Mouse (Mus musculus): Measurements from ENCODE around the gene Reep1. TPM values are rescaled to one million over a fixed set of nuclear protein-coding genes. Genes with fewer than 3 reads are reported as not detected.

The Reep1 gene
- polyA plus RNA-seq (2015; fragmentation: Nextera tagmentation; extraction: Ambion mirVana): 13.2 and 15.0 TPM in 2 replicates

- Histone ChIP-seq H3K9me3 (replicated peaks) (no peaks in the 10 kb centered on the region), H3K9ac (peak within 1 kb of the TSS; percentile 55)
Observed at GRCm38 (mm10) chr6:71707511-71708501, at the start of gene Reep1. Gene Reep1 (plus strand): TSS chr6:71707561.

GRCm38 (mm10) chr6:71658290-71658689 lies 49.1 kb upstream of the Reep1 start:
- Histone ChIP-seq H3K27me3 (no peaks in the 10 kb centered on the region), H3K27ac (no peak overlapping the region), H3K4me1 (no peaks in the 10 kb centered on the region), H3K9me3 (replicated peaks) (no peaks in the 10 kb centered on the region), H3K4me2 (no peak overlapping the region), H3K9ac (no peak overlapping the region), H3K36me3 (no peaks in the 10 kb centered on the region), H3K4me3 (replicated peaks) (no peak overlapping the region)
- ATAC-seq (replicated peaks; ENCODE audit: low FRiP score): no peak
- 72% methylated on average over 2 of the region's 2 CpGs for WGBS

More at GRCm38 (mm10) chr6:71707511-71708501, at the start of gene Reep1:
- WGBS: under 1% methylated on average over 91 of the region's 91 CpGs
- peak within 1 kb of the TSS; percentile 68 for H3K4me3 ChIP-seq (replicated peaks)
- ATAC-seq (replicated peaks; ENCODE audit: low FRiP score): peak; percentile 93
- no peaks in the 10 kb centered on the region for H3K36me3 ChIP-seq
- H3K27me3 ChIP-seq: peaks cover 25% of the 10 kb centered on the region
- H3K4me2 ChIP-seq: peak within 1 kb of the TSS; percentile 98
- H3K4me1 ChIP-seq: peaks cover 16% of the 10 kb centered on the region
- 0 out of 2 replicates have a peak within 1 kb of the TSS, but pooled peaks have one; percentile 6 for H3K27ac ChIP-seq

DNA sequence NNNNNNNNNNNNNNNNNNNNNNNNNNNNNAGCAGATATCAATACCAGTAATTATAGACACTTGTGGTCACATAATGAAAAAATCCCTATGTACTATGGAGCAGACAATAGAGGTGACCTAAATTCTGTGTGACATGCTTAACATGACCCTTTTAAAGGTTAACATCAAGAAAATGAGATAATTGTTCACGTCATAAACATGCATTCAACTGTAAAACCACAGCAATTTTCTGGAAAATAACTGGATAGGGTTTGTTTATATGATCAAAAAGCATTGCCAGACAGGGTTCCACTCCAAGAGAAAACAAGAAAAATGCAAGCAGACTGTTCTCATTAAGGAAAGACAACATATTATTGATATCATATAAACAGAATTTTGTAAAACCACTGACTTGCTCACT lies 42.9 kb upstream of the Reep1 start:
- Histone ChIP-seq H3K4me3 (replicated peaks) (no peak overlapping the region), H3K9ac (no peak overlapping the region), H3K27ac (no peak overlapping the region), H3K36me3 (no peaks in the 10 kb centered on the region), H3K4me2 (no peak overlapping the region), H3K4me1 (no peaks in the 10 kb centered on the region), H3K27me3 (no peaks in the 10 kb centered on the region), H3K9me3 (replicated peaks) (0 out of 2 replicates have a peak, but pooled peaks cover 2% of the 10 kb centered on the region)
- no peak for ATAC-seq (replicated peaks; ENCODE audit: low FRiP score)
- WGBS: 63% methylated on average over 1 of the region's 1 CpGs

- Histone ChIP-seq H3K9me3 (replicated peaks) (0 out of 2 replicates have a peak, but pooled peaks cover 2% of the 10 kb centered on the region), H3K9ac (no peak overlapping the region), H3K27me3 (no peaks in the 10 kb centered on the region), H3K27ac (no peak overlapping the region), H3K4me2 (no peak overlapping the region), H3K36me3 (no peaks in the 10 kb centered on the region), H3K4me3 (replicated peaks) (no peak overlapping the region), H3K4me1 (no peaks in the 10 kb centered on the region)
- ATAC-seq (replicated peaks; ENCODE audit: low FRiP score): no peak
- 82% methylated on average over 2 of the region's 2 CpGs for WGBS
Observed at GRCm38 (mm10) chr6:71673166-71673565, 34.2 kb upstream of the Reep1 start.

DNA sequence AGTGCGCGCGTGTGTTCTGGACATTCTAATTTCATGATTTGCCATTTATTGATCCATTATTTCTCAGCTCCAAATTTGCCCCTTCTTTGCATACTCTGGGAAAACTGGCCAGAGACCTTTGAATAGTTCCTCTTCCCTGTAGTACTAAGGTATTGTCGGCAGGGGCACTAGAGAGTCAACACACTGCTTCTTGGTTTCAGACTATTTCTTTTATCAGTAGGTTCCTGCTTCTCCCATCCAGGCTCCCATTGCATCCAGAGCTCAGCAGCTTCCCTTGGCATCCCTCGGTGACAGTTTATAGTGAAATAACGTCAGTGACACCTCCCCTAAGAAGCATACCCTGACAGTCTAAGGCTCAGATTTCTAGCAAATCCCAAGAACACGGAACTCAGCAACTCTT lies 28.5 kb upstream of the Reep1 start:
- H3K9me3 ChIP-seq (replicated peaks): no peaks in the 10 kb centered on the region
- 66% methylated on average over 7 of the region's 7 CpGs for WGBS
- H3K36me3 ChIP-seq: no peaks in the 10 kb centered on the region
- H3K4me2 ChIP-seq: no peak overlapping the region
- ATAC-seq (replicated peaks; ENCODE audit: low FRiP score): no peak
- H3K27me3 ChIP-seq: no peaks in the 10 kb centered on the region
- no peak overlapping the region for H3K4me3 ChIP-seq (replicated peaks)
- H3K9ac ChIP-seq: no peak overlapping the region
- no peak overlapping the region for H3K27ac ChIP-seq
- H3K4me1 ChIP-seq: no peaks in the 10 kb centered on the region

DNA sequence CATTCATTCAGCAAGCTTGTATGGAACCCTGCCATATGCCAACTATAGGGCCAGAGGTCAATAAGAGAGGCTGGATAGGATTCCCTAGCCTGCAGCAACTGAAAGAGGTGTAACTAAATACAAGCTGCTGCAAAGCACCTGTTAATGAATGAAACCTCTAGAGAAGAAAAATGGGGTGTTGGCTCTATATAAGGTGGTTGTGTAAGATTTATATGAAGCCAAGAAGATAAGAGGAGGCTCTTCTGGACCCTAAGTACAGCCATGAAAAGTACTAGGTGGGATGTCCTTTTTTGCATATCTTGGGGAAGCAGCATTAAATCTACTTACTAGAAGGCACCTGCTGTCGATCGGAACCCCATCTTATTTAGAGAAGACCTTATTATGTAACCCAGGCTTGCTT lies 12.2 kb upstream of the Reep1 start:
- no peak for ATAC-seq (replicated peaks; ENCODE audit: low FRiP score)
- H3K4me2 ChIP-seq: no peak overlapping the region
- H3K27me3 ChIP-seq: no peaks in the 10 kb centered on the region
- 89% methylated on average over 2 of the region's 2 CpGs for WGBS
- no peaks in the 10 kb centered on the region for H3K9me3 ChIP-seq (replicated peaks)
- H3K27ac ChIP-seq: no peak overlapping the region
- H3K36me3 ChIP-seq: no peaks in the 10 kb centered on the region
- H3K4me3 ChIP-seq (replicated peaks): no peak overlapping the region
- no peaks in the 10 kb centered on the region for H3K4me1 ChIP-seq
- no peak overlapping the region for H3K9ac ChIP-seq

DNA sequence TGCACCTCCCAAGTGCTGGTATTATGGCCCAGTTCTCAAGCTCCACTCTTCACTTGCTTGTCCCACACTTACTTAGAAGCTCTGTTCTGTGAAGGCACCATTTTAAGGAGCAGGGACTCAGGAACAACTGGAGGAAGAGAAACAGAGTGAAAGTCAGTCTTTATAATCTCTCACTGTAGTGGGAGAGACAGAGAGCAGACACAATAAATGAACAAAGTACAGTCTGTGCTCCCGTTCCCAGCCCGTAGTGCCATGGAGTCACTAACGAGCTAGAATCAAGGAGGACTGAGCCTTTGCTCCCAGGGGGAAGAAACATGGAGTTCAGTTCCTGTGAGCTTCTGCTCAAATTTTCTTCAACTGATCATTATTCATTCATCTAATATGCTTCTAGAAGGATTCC lies 11.8 kb upstream of the Reep1 start:
- Histone ChIP-seq H3K9ac (no peak overlapping the region), H3K4me1 (no peaks in the 10 kb centered on the region), H3K27me3 (no peaks in the 10 kb centered on the region), H3K4me3 (replicated peaks) (no peak overlapping the region), H3K36me3 (no peaks in the 10 kb centered on the region), H3K27ac (no peak overlapping the region), H3K4me2 (no peak overlapping the region), H3K9me3 (replicated peaks) (no peaks in the 10 kb centered on the region)
- 84% methylated on average over 3 of the region's 3 CpGs for WGBS
- no peak for ATAC-seq (replicated peaks; ENCODE audit: low FRiP score)

DNA sequence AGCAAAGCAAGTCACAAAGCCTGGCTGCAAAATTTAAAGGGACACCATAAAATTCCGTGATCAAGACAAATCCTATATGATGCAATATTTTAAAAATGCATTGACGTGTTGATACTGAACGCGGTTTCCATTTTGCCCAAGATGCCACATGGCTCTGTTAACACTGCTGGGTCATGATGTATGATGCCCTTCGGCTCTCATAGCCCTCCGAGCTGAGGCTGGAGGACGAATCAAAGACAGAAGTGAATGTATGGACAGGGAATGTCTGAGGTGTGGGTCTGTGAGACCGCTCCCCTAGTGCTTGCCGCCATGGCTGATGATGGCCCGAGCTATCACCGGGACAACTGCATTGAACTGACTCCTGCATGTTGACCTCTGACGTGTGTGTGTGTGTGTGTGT lies 490 bp upstream of the Reep1 start:
- peak overlapping the region; percentile 98; the same call in 1 of the 2 replicates for H3K4me2 ChIP-seq
- H3K4me3 ChIP-seq (replicated peaks): no peak overlapping the region
- no peak overlapping the region for H3K27ac ChIP-seq
- no peaks in the 10 kb centered on the region for H3K9me3 ChIP-seq (replicated peaks)
- peaks cover 16% of the 10 kb centered on the region for H3K4me1 ChIP-seq
- ATAC-seq (replicated peaks; ENCODE audit: low FRiP score): no peak
- H3K9ac ChIP-seq: no peak overlapping the region
- peaks cover 25% of the 10 kb centered on the region for H3K27me3 ChIP-seq
- 85% methylated on average over 12 of the region's 12 CpGs for WGBS
- H3K36me3 ChIP-seq: no peaks in the 10 kb centered on the region

DNA sequence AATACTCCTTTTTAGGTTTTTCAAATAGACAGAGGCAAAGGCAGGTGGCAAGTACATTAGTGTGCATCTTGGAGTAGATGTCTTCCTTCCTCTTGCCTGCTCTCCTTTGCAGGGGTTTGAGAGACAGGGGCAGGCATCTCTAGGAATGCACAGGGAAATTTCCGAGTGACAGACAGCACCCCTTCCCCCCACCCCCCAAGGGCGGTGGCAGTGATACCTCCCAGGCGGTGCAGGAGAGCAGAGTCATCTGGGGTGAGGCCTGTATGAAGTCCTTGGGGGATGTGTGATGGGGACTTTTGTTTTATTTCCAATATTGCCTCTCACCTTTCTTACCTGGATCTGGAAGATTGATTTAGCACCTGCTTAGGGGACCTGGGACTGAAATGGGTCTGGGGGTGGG lies 1.2 kb downstream of the Reep1 start:
- H3K27me3 ChIP-seq: peaks cover 25% of the 10 kb centered on the region
- WGBS: 7% methylated on average over 3 of the region's 3 CpGs
- peak overlapping the region; percentile 98 for H3K4me2 ChIP-seq
- peak overlapping the region; percentile 55 for H3K9ac ChIP-seq
- peak overlapping the region; percentile 68 for H3K4me3 ChIP-seq (replicated peaks)
- peaks cover 16% of the 10 kb centered on the region for H3K4me1 ChIP-seq
- H3K27ac ChIP-seq: no peak overlapping the region
- H3K9me3 ChIP-seq (replicated peaks): no peaks in the 10 kb centered on the region
- ATAC-seq (replicated peaks; ENCODE audit: low FRiP score): no peak
- H3K36me3 ChIP-seq: no peaks in the 10 kb centered on the region

GRCm38 (mm10) chr6:71710323-71710722 lies 3.0 kb downstream of the Reep1 start:
- Histone ChIP-seq H3K27ac (no peak overlapping the region), H3K36me3 (no peaks in the 10 kb centered on the region), H3K4me3 (replicated peaks) (no peak overlapping the region), H3K4me1 (peaks cover 16% of the 10 kb centered on the region), H3K27me3 (peaks cover 20% of the 10 kb centered on the region), H3K9me3 (replicated peaks) (no peaks in the 10 kb centered on the region), H3K9ac (no peak overlapping the region), H3K4me2 (0 out of 2 replicates have a peak overlapping the region, but pooled peaks have one; percentile 7)
- no peak for ATAC-seq (replicated peaks; ENCODE audit: low FRiP score)
- 75% methylated on average over 3 of the region's 3 CpGs for WGBS

DNA sequence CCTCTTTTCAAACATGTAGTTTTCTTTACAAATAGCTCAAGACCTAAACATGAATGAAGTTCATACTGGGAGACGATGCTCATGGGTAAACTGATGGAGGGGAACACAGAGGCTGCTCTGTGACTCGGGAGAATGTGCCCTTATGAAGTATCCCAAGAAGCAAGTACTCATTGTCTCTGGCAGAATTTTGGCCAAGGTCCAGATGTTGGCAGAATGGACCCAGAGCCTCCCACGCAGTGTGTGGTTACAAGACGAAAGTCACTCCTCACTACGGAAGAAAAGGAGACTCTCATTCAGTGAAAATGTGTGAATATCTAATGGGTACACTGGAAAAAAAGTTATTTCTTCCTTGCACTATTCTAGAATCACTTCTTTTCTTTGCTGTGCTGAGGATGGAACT lies 3.8 kb downstream of the Reep1 start:
- H3K4me1 ChIP-seq: peaks cover 16% of the 10 kb centered on the region
- H3K27me3 ChIP-seq: peaks cover 20% of the 10 kb centered on the region
- no peak overlapping the region for H3K4me2 ChIP-seq
- H3K9ac ChIP-seq: no peak overlapping the region
- ATAC-seq (replicated peaks; ENCODE audit: low FRiP score): no peak
- H3K4me3 ChIP-seq (replicated peaks): no peak overlapping the region
- 76% methylated on average over 5 of the region's 5 CpGs for WGBS
- H3K9me3 ChIP-seq (replicated peaks): no peaks in the 10 kb centered on the region
- H3K27ac ChIP-seq: no peak overlapping the region
- no peaks in the 10 kb centered on the region for H3K36me3 ChIP-seq

- no peak overlapping the region for H3K4me2 ChIP-seq
Observed at GRCm38 (mm10) chr6:71713532-71713931, 6.2 kb downstream of the Reep1 start.

More at GRCm38 (mm10) chr6:71713532-71713931, 6.2 kb downstream of the Reep1 start:
- ATAC-seq (replicated peaks; ENCODE audit: low FRiP score): no peak
- H3K4me1 ChIP-seq: peaks cover 7% of the 10 kb centered on the region
- 82% methylated on average over 2 of the region's 2 CpGs for WGBS
- H3K27ac ChIP-seq: no peak overlapping the region
- H3K36me3 ChIP-seq: no peaks in the 10 kb centered on the region
- H3K9ac ChIP-seq: no peak overlapping the region
- no peaks in the 10 kb centered on the region for H3K9me3 ChIP-seq (replicated peaks)
- H3K4me3 ChIP-seq (replicated peaks): no peak overlapping the region
- H3K27me3 ChIP-seq: peaks cover 10% of the 10 kb centered on the region
